Mouse (Mus musculus) cerebellum, adult 9-10 months (tissue): ENCODE results near the gene Kdm4a.

Experiments used
- DNase-seq: peaks from one replicate; pipeline ENCODE4 v3.0.0; 2022

The Kdm4a gene

DNA sequence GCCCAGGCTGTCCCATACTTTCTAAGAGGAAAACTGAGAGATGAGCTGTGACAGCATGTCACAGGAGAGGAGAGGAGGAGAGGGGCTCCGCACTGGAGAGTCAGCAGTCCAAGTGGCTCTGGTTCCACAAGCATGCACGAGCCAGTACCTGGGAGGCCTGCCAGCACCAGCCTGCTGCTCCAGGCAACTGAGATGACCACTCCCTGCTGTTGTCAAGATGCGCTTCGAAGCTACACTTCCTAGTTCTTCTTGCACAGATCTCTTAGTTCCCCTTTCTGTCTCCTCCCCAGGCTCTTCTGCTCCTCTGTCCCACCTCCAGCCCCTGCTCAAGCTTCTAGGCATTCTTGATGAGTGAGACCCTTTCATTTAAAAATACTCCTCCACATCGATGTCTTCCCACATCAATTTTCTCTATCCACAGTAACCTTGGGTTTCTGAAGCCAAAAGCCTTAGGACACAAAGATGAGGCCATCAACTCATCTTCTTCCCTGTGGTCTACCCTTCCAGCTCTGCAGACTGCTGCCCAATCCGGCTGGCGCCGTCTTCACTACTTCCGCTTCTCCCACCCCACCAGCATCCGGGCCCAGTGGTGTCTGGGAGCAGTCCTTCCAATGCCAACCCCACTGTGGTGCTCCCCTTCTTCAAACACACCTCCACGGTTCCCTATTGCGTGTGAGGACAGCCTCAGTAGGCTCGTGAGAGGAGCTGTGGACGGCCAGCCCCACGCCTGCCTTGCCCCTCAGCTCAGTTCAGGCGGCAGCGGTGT, 27.6 kb downstream of the Kdm4a start:
- DNase-seq = peak; percentile 92

DNA sequence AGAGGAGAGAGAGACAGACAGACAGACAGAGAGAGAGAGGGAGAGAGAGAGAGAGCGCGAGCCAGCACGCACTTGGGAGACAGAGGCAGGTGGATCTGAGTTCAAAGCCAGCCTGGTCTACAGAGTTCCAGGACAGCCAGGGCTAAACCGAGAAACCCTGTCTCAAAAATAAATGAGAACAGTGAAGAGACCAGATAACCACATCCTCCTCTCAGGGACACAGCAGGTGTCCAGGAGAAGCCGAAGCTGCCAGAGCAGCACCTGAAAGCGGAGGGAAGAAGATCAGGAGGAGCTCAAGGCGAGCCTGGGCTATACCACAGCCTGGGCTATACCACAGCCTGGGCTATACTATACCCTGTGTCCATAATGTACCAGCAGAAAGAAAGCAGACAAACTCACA, 29.0 kb downstream of the Kdm4a start:
- peak; percentile 69 for DNase-seq

DNA sequence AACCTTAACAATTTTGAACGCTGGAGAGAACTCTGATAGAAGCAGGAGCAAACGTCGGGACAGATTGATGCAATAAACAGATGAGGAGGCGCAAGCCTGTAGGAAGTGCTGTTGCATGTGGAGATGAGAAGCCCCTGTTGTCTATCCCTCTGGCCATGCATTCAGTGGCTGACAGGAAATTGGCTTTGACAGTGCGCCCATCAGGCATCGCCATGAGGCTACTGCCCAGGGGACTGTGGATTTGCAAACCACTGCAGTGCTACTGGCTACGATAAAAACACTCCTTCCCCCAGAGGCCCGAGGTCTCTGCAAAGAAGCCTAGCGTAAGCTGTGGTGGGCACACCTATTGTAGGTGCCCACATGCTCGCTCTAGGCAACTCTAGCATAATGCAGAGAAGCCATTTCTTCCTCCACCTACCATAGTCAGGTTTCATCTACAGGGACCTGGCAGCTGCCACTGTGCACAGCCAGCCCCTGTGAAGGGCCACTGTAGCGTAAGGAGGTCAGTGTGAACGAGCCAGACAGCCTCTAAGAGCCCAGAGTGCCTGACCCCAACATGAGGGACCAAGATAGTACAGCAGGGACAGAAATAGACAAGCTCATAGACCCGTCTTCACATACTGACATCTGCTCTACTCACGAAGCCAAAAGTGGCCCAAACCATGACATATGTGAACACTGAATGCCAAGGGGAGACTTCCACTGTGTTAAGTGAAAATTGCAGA, 29.7 kb downstream of the Kdm4a start:
- peak; percentile 93 for DNase-seq

DNA sequence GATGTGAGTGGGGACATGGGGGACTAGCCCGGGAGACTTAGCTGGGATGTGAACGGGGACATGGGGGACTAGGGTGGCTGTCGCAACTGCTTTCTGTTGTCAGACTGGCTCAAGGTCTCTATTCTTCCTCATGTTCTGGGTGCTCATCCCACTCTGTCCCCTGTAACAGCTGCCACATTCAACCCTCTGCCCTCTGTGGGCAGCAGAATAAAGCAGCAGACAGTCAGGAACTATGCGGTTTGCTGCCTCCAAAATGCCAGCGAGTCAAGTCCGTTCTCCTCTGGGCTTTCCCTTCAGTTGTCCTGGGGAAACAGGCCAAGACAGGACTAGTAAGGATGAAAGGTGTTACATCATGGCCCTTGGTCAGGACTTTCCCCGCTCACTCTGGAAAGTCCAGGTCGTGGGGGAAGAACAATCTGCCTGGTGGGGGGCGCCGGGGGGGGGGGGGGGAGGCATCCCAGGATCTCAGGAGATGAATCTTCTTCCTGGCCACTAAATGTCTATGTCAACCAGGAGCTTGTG, 30.7 kb downstream of the Kdm4a start:
- peak; percentile 49 for DNase-seq

DNA sequence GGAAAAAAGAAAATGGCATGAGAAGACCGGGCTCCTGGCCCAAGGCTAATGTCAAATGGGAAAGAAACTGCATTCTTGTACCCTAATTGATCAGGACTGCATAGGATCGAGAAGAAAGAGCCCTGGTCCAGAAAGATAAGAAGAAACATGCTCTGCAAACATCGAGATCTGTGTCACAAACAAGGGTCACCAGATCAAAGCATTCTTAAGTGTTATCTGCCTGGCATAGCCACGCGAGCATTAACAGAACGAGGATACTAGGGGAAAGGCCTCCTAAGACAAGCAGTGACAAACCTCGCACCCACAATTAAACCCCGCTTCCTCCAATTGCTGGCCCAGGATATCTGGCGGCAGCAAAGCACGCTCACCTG, 31.5 kb downstream of the Kdm4a start:
- peak; percentile 55 for DNase-seq

DNA sequence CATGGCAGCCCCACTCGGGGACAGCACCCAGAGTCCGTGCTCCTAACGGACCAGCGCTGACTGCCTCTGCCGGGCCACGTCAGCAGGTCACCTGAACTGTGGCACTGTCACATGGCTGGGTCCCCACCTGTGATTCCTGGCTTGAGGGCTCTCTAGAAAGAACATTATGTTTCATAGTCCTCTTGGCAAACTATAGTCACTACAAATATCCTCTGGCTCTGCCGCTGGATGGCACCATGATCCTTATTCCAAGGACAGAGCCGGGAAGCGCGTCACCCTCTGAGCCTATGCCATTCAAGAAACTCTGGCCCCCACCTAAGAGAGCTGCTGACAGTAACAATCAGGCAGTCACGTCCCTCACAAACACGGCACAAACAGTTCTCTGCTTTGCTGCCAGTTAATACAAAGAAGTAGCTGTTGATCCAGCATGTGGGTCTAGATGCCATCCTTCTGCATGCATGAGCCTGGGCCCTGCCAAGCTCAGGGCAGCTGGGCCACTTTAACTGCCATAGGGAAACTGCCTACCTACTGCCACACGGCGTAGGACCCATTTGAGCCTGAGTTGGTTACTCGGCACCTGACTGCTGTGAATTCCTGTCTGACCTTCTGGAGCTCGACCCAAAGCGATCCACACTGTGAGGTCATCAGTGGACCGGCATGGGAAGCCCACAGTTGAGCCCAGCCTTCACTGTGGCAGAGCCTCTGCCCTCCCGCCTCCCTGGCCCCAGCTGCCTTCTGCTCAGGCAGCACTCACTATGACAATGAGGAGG, 32.1 kb downstream of the Kdm4a start:
- DNase-seq = peak; percentile 68

DNA sequence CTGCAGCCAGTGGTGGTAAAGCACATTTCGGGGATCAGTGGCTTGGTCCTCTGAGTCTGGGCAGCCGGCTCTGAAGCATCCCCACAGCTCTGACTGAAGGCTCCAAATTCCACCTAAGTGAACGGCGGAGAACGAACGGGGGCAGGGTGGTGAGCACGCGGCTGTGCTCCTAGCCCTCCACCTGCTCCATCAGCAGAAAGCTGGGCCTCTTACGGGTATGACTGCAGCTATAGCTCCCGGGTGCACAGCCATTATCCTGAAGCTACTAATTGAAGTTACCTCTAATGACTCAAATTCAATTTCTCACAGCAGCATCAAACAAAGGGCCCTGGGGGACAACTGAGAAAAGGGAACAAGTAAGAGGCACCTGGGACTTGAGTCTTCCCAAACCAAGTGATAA, 32.8 kb downstream of the Kdm4a start:
- DNase-seq = no peak

DNA sequence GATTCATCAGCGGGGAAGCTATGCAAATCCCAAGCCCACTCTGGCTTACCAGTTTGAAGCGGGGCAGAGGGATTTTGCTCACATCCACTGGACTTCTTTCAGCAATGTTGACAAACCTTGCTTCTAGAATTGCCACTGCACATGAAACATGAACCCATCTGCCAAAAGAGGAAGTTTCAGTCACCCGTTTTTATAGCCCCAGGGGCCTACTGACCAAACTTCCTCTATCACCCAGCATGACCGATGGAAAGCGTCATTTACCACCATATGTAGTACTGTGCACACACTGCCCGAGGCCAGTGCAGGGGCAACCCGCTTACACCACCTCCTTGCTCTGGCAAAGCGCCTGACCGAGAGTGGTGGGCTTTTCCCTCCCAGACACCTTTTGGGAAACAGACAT, 35.5 kb downstream of the Kdm4a start:
- DNase-seq = peak; percentile 41

DNA sequence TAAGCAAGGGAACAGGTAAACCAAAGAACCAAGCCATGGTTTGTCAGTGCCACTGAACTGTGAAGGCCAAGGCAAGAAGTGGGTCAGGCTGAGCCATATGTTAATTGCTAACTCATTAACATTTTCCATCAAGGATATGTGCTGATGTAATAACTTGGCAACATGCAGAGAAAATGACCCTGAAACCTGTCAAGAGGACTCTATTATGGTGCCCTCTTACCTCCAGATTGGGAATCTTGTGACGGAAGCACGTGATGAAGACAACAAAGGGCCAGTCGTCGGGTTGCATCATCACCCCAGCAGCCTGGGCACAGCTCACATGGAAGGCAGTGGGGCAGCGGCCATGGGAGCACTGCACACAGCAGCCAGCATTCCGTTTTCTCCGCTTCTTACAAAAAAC, 36.2 kb downstream of the Kdm4a start:
- peak; percentile 46 for DNase-seq

DNA sequence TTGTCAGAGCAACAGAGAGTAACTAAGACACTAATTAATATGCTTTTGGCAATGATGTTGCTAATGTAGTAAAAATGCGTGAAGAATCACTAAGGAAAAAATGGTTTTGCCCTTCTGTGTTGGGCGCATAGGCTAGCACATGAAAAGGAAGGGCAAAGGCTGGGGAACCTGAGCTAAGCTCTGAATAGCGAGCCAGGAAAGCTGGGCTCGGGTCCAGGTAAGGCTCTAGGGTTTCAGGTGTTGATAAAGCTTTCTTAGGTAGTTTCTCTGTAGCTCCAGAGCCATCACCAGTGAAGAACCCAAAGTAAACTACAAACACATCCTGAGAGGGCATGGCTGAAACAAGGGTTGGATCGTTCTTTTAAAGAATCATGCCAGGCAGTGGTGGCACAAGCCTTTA, 38.3 kb downstream of the Kdm4a start:
- DNase-seq = peak; percentile 48

DNA sequence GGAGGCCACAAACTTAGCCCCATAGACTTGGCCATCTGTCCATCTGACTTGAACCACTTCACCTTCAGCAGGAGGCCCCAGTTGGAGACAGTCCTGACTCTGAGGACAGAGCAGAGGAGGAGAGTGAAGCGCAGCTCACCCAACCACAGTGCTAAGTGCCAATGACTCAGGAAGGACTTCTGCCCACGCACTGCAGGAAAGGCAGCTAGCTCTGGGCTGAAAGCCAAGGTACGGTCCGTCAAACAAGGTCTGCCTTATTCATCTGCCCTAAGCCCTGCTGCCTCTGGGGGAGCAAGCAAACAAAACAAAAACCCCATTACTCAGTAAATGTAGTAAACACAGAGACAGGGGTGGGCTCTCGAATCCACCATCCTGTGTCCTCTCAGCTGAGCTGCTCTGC, 41.0 kb downstream of the Kdm4a start:
- DNase-seq = peak; percentile 91

DNA sequence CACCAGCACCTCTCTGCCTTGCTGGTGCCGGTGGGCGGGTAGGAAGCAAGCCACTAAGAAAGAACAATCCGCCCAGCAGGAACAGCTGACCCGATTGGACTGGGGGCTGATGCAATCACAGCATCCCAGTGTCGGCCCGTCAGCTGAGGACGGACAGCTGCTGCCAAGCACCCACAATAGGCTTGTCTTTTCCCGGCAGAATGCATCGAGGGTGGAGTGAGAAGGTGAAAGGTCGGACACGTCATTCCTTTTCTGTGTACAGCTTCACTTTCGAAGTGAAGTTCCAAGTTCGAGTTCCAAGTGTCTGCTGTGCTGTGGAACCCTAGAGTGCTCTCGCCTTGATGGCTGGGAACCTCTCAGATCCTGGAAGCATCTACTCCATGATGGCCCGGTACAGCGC, 42.0 kb downstream of the Kdm4a start:
- peak; percentile 52 for DNase-seq

DNA sequence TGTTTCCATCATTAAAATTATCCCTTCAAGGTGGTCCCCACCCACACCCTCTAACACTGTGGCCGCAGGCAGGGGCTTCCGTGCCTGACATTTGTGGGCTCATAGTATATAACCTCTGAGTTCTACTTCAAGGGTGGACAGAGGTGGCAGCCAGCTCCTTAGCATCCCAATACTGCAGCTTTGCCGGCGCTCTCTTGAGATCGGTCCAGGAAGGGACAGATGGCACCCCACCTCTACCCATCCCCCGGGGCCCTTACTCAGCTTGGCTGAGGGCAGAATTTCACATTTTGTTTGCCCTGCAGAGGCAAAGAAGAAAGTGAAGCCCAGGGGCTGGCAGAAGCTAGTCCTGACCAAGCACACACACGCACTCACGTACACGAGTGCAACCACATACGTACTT, 42.5 kb downstream of the Kdm4a start:
- DNase-seq = peak; percentile 63

DNA sequence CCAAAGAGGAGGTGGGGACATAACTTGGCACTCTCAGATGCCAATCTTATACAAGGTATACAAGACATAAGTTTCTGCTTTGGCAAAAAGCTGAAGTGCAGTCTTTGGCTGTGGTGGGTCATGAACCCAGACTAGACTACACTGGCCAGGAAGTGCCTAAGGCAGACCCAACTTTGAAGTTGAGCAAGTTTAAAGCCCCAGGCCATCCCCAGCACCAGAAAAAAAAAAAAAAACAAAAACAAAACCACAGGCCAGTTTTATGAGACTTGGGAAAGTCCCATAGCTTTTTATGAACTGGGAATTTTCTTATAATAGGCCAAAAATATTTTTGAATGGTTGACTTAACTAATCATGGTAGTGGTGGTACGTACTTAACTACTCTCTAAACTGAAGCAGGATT, 44.4 kb downstream of the Kdm4a start:
- no peak for DNase-seq

DNA sequence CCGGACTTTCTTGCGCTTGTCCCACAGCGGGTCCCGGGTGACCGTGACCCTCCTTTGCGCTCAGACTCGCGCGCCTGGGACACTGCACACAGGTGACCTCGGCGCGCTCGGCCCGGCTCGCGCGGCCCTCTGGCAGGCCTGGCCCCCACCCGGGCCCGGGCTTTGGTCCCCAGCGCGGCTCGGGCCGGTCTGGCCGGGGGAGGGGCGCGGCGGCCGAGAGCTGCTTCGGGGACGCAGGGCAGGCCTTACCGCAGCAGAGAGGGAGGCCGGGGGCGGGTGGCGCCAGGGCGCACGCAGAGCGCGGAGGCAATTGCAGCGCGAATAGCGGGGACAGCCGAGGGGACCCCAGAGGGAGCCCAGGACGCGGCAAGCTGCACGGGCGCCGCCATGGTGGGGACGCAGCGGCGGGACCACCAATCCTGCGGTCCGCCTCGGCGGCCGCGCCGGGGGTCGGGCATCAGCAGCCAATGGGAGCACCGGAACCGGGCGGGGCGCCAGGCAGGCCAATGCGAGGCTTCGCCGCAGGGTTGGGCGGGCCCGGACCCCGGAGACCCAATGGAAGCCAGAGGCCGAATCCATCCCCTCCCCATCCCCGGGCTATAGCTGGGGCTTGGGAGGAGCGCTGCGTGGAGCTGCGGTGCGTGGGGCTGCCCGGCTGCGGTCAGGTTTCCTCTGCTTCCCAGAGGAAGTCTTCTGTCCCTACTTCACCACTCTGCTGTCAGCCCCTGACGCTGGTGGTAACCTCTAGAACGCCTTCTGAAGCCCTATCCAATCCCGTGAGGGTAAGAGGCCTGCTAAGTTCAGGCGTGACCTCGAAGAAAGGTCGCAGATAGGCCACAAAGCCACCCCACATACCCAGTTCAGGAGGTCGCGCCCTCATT, 45.1 kb downstream of the Kdm4a start, which contains the start of gene St3gal3:
TSS of gene St3gal3 (minus strand) at position 430 of the 881 bp plus-strand sequence.
- DNase-seq = peak; percentile 97

DNA sequence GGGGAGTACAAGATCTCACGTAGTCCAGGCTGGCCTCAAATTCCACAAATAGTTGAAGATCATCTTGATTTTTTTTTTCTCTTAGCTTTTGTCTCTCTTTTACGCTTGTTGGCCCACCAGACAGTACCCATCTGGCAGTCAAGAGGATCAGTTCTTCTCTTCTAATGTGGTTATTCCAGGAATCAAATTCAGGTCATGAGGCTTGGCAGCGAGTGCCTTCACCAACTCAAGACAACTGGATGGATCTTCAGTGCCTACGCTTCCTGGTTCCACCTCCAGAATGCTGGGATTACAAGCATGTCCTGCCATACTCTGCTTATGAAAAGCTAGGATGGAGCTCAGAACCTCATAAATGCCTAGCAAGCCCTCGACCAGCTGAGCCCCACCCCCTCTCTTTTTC, 48.5 kb downstream of the Kdm4a start:
- peak; percentile 51 for DNase-seq

DNA sequence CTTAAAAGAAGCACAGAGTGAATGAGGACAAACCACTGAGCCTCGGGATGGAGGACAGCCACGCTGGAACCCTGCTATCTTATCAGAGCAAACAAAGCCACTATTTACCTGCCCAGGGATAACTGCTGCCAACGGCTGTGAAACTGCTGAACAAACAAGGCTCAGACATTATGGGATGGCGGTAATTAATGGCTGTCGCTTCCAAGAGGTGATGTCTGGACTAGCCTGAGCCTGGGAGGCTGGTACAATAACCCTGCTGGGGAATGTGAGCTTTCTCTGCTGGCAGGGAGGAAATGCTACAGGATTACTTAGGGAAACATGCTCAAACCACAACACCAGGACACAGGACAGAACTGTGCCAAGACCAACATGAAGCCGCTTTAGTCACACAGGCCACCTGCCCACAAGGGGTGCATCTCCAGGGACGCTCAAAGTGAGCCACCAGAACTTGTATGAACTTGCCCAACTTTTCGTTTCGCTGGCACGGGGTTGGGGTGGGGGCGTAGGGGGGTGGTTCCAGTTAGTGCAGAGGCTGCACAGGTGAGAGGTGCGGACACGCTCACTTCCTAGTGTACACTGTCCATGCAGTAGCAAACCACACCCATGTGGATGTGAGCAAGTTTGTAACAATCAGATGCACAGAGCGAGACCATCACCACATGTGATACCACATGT, 56.7 kb downstream of the Kdm4a start:
- no peak for DNase-seq

DNA sequence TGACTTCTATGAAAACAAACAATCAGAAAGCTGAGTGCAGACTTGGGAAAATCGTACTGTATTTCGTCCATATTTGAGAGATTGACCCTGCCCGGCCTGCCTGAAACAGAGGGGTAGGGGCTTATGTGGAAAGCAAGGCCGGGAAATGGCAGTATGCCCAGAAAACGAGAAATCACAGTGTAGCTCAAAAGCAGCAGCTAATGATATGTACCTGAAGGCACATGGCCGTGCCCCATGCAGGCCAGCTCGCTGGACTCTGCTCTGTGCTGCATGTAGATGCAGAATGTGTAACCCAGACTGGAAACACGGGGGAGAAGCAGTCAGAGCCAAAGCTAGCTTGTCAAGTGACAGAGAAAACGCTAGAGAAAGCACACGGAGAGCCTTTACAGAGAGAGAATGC, 57.8 kb downstream of the Kdm4a start:
- no peak for DNase-seq

DNA sequence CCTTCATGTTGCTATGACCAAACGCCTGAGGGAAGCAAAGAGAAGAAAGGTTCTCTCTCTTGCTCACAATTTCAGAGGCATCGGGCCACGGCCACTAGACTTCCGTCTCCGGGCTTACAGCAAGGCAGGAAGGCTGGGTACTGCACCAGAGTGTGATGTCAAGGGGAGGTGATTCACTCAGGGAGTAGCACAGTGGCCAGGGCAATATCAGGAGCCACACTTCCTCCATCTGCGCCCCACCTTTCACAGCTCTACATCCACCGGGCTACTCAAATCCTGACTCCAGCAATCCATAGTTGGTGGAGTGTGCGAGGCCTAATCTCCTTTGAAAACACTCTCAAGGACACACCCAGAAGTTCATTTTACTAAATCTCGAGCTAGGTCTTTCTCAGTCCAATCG, 62.3 kb downstream of the Kdm4a start:
- no peak for DNase-seq

DNA sequence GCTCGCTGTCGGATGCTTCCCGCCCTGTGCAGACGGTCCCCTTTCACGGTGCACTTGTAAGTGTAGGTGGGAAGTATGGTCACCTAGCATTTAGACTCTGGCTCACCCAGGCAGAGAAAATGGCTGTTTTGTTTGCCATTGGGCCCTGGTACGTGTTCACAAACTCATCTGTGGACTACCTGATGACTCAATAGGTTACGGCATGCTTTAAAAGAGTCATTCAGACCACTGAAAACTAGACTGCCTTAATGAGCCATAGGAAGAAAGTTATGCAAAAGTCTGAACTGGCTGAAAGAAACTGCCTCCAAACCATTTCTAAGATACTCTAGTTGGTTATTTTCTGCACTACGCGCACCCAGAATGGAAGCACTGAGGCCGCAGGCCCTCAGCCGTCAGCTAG, 63.7 kb downstream of the Kdm4a start:
- no peak for DNase-seq

DNA sequence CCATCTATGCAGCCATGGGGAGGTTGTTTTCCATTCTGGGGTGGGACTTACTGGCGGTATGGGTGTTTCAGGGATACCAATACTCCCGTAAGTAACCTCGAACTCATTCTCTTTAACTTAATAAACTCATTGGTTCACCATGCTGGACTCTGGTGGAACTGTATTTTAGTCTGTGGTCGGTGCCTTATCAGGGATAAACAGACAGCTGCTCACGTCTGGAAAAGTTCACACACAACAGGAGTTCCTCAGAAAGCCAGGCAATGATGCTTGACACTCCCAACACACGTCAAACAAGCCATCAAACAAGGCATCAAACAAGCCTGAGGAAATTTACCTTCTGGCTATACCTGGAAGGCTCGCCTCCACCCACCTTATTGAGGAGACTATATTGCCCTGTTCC, 64.7 kb downstream of the Kdm4a start:
- DNase-seq = no peak

DNA sequence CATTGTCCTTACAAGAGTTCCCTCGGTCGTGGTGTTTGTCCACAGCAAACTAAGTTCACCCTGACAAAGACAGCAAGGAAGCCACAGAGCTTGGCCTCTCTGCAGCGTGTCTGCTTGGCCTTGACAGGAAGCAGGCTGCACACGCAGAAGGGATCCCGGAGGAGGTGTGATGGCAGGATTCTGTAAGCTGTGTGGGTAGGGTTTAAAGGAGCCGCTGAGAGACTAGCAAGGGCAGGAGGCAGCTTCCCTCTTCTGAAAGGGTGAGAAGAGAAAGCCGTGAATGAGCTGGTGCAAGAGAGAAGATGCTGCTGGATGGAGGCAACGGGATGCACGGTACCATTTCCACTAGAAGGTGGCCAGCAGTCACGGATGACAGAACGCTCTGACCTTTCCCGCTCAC, 67.2 kb downstream of the Kdm4a start:
- no peak for DNase-seq
